Mouse (Mus musculus): ENCODE data around the gene Kazald1. TPM values are rescaled to one million over a fixed set of nuclear protein-coding genes. Genes with fewer than 3 reads are reported as not detected.

Gene Kazald1
- polyA plus RNA-seq (2014; fragmentation: Nextera tagmentation; extraction: Ambion mirVana), result 51.5 and 64.9 TPM in 2 replicates

- H3K9me3 ChIP-seq (ENCODE audit: control insufficient read depth, low read length), result no peaks in the 10 kb centered on the region
- peak within 1 kb of the TSS; percentile 93 for H3K27ac ChIP-seq (replicated peaks; ENCODE audit: low read depth, low read length)
- WGBS, result under 1% methylated on average over 42 of the region's 45 CpGs
- H3K4me2 ChIP-seq (ENCODE audit: low read depth, low read length), result peak within 1 kb of the TSS; percentile 99
- H3K36me3 ChIP-seq (ENCODE audit: control insufficient read depth, insufficient read depth, low read length), result no peaks in the 10 kb centered on the region
- peaks cover 29% of the 10 kb centered on the region for H3K4me1 ChIP-seq (ENCODE audit: control insufficient read depth, insufficient read depth, low read length)
- peak within 1 kb of the TSS; percentile 75 for H3K9ac ChIP-seq (ENCODE audit: low read depth, low read length)
- peaks cover 43% of the 10 kb centered on the region for H3K27me3 ChIP-seq (replicated peaks; ENCODE audit: control insufficient read depth, insufficient read depth, low read length)
- peak; percentile 98 for DNase-seq (ENCODE audit: low spot score)
- ATAC-seq (ENCODE audit: low read depth), result peak; percentile 82
- H3K4me3 ChIP-seq (ENCODE audit: low read depth, low read length), result peak within 1 kb of the TSS; percentile 51
Measured at GRCm38 (mm10) chr19:45074580-45075322, at the start of gene Kazald1. Gene Kazald1 (plus strand): TSS chr19:45075241.

GRCm38 (mm10) chr19:45025937-45026568 is 49.0 kb upstream of the Kazald1 start:
- 79% methylated on average over 27 of the region's 37 CpGs for WGBS
- DNase-seq (ENCODE audit: low spot score) (no peak), ATAC-seq (ENCODE audit: low read depth) (no peak)
- Histone ChIP-seq H3K4me2 (ENCODE audit: low read depth, low read length) (no peak overlapping the region), H3K9me3 (ENCODE audit: control insufficient read depth, low read length) (no peaks in the 10 kb centered on the region), H3K27me3 (replicated peaks; ENCODE audit: control insufficient read depth, insufficient read depth, low read length) (no peaks in the 10 kb centered on the region), H3K27ac (replicated peaks; ENCODE audit: low read depth, low read length) (no peak overlapping the region), H3K4me3 (ENCODE audit: low read depth, low read length) (no peak overlapping the region), H3K36me3 (ENCODE audit: control insufficient read depth, insufficient read depth, low read length) (peaks cover 74% of the 10 kb centered on the region), H3K9ac (ENCODE audit: low read depth, low read length) (no peak overlapping the region), H3K4me1 (ENCODE audit: control insufficient read depth, insufficient read depth, low read length) (peaks cover 4% of the 10 kb centered on the region; the same call in 1 of the 2 replicates)

- 71% methylated on average over 6 of the region's 6 CpGs for WGBS
- DNase-seq (ENCODE audit: low spot score), result no peak
- H3K4me2 ChIP-seq (ENCODE audit: low read depth, low read length), result no peak overlapping the region
Measured at GRCm38 (mm10) chr19:45026958-45027670, 47.9 kb upstream of the Kazald1 start.

GRCm38 (mm10) chr19:45027848-45028247 is 47.2 kb upstream of the Kazald1 start:
- no peak overlapping the region for H3K4me2 ChIP-seq (ENCODE audit: low read depth, low read length)
- H3K4me1 ChIP-seq (ENCODE audit: control insufficient read depth, insufficient read depth, low read length), result 0 out of 2 replicates have a peak, but pooled peaks cover 2% of the 10 kb centered on the region
- no peaks in the 10 kb centered on the region for H3K27me3 ChIP-seq (replicated peaks; ENCODE audit: control insufficient read depth, insufficient read depth, low read length)
- no peak overlapping the region for H3K4me3 ChIP-seq (ENCODE audit: low read depth, low read length)
- peaks cover 57% of the 10 kb centered on the region for H3K36me3 ChIP-seq (ENCODE audit: control insufficient read depth, insufficient read depth, low read length)
- no peak for ATAC-seq (ENCODE audit: low read depth)
- 87% methylated on average over 5 of the region's 6 CpGs for WGBS
- no peak overlapping the region for H3K27ac ChIP-seq (replicated peaks; ENCODE audit: low read depth, low read length)
- H3K9me3 ChIP-seq (ENCODE audit: control insufficient read depth, low read length), result no peaks in the 10 kb centered on the region
- DNase-seq (ENCODE audit: low spot score), result no peak
- H3K9ac ChIP-seq (ENCODE audit: low read depth, low read length), result no peak overlapping the region

More at GRCm38 (mm10) chr19:45026958-45027670, 47.9 kb upstream of the Kazald1 start:
- Histone ChIP-seq H3K4me3 (ENCODE audit: low read depth, low read length) (no peak overlapping the region), H3K36me3 (ENCODE audit: control insufficient read depth, insufficient read depth, low read length) (peaks cover 65% of the 10 kb centered on the region), H3K27ac (replicated peaks; ENCODE audit: low read depth, low read length) (no peak overlapping the region), H3K9me3 (ENCODE audit: control insufficient read depth, low read length) (no peaks in the 10 kb centered on the region), H3K4me1 (ENCODE audit: control insufficient read depth, insufficient read depth, low read length) (0 out of 2 replicates have a peak, but pooled peaks cover 2% of the 10 kb centered on the region), H3K27me3 (replicated peaks; ENCODE audit: control insufficient read depth, insufficient read depth, low read length) (no peaks in the 10 kb centered on the region), H3K9ac (ENCODE audit: low read depth, low read length) (no peak overlapping the region)
- no peak for ATAC-seq (ENCODE audit: low read depth)

- Histone ChIP-seq H3K9me3 (ENCODE audit: control insufficient read depth, low read length) (no peaks in the 10 kb centered on the region), H3K36me3 (ENCODE audit: control insufficient read depth, insufficient read depth, low read length) (peaks cover 50% of the 10 kb centered on the region), H3K27me3 (replicated peaks; ENCODE audit: control insufficient read depth, insufficient read depth, low read length) (no peaks in the 10 kb centered on the region), H3K4me3 (ENCODE audit: low read depth, low read length) (no peak overlapping the region), H3K9ac (ENCODE audit: low read depth, low read length) (no peak overlapping the region), H3K27ac (replicated peaks; ENCODE audit: low read depth, low read length) (no peak overlapping the region), H3K4me2 (ENCODE audit: low read depth, low read length) (no peak overlapping the region), H3K4me1 (ENCODE audit: control insufficient read depth, insufficient read depth, low read length) (0 out of 2 replicates have a peak, but pooled peaks cover 2% of the 10 kb centered on the region)
- no peak for ATAC-seq (ENCODE audit: low read depth)
- no peak for DNase-seq (ENCODE audit: low spot score)
- WGBS, result 62% methylated on average over 19 of the region's 19 CpGs
Measured at GRCm38 (mm10) chr19:45028746-45029145, 46.3 kb upstream of the Kazald1 start.

- Histone ChIP-seq H3K4me1 (ENCODE audit: control insufficient read depth, insufficient read depth, low read length) (0 out of 2 replicates have a peak, but pooled peaks cover 2% of the 10 kb centered on the region), H3K9me3 (ENCODE audit: control insufficient read depth, low read length) (no peaks in the 10 kb centered on the region), H3K36me3 (ENCODE audit: control insufficient read depth, insufficient read depth, low read length) (peaks cover 43% of the 10 kb centered on the region), H3K9ac (ENCODE audit: low read depth, low read length) (no peak overlapping the region), H3K27me3 (replicated peaks; ENCODE audit: control insufficient read depth, insufficient read depth, low read length) (no peaks in the 10 kb centered on the region), H3K27ac (replicated peaks; ENCODE audit: low read depth, low read length) (no peak overlapping the region), H3K4me3 (ENCODE audit: low read depth, low read length) (no peak overlapping the region), H3K4me2 (ENCODE audit: low read depth, low read length) (no peak overlapping the region)
- no peak for DNase-seq (ENCODE audit: low spot score)
- 48% methylated on average over 9 of the region's 9 CpGs for WGBS
- ATAC-seq (ENCODE audit: low read depth), result no peak
Measured at GRCm38 (mm10) chr19:45029571-45029970, 45.5 kb upstream of the Kazald1 start.

- H3K4me3 ChIP-seq (ENCODE audit: low read depth, low read length), result no peak overlapping the region
- WGBS, result 41% methylated on average over 8 of the region's 8 CpGs
- DNase-seq (ENCODE audit: low spot score), result no peak
- no peak overlapping the region for H3K9ac ChIP-seq (ENCODE audit: low read depth, low read length)
- H3K27ac ChIP-seq (replicated peaks; ENCODE audit: low read depth, low read length), result no peak overlapping the region
- no peak overlapping the region for H3K4me2 ChIP-seq (ENCODE audit: low read depth, low read length)
- no peaks in the 10 kb centered on the region for H3K27me3 ChIP-seq (replicated peaks; ENCODE audit: control insufficient read depth, insufficient read depth, low read length)
- no peak; the same call in 1 of the 2 replicates for ATAC-seq (ENCODE audit: low read depth)
- peaks cover 38% of the 10 kb centered on the region for H3K36me3 ChIP-seq (ENCODE audit: control insufficient read depth, insufficient read depth, low read length)
- H3K4me1 ChIP-seq (ENCODE audit: control insufficient read depth, insufficient read depth, low read length), result 0 out of 2 replicates have a peak, but pooled peaks cover 2% of the 10 kb centered on the region
- H3K9me3 ChIP-seq (ENCODE audit: control insufficient read depth, low read length), result no peaks in the 10 kb centered on the region
Measured at GRCm38 (mm10) chr19:45030111-45030510, 44.9 kb upstream of the Kazald1 start.

Measured in embryonic facial prominence, embryonic 14.5 days (tissue).